Mouse (Mus musculus): ENCODE data around the gene Slc9a3. TPM values are rescaled to one million over a fixed set of nuclear protein-coding genes. Genes with fewer than 3 reads are reported as not detected.

Slc9a3 gene
- 8.5 and 10.3 TPM in 2 replicates for polyA plus RNA-seq (2015; fragmentation: Nextera tagmentation; extraction: Ambion mirVana)

- peak; percentile 73 for ATAC-seq
- H3K27me3 ChIP-seq (replicated peaks; ENCODE audit: control insufficient read depth, insufficient read depth, low read length): peaks cover 31% of the 10 kb centered on the region
- under 1% methylated on average over 35 of the region's 35 CpGs for WGBS
- H3K4me3 ChIP-seq (ENCODE audit: low read length): peak within 1 kb of the TSS; percentile 41
- H3K36me3 ChIP-seq (ENCODE audit: control insufficient read depth, insufficient read depth, low read length): no peaks in the 10 kb centered on the region
- H3K27ac ChIP-seq (ENCODE audit: low read length): no peak within 1 kb of the TSS
- H3K4me1 ChIP-seq (ENCODE audit: control insufficient read depth, insufficient read depth, low read length): no peaks in the 10 kb centered on the region; the same call in 1 of the 2 replicates
- peak within 1 kb of the TSS; percentile 69 for H3K4me2 ChIP-seq (ENCODE audit: low read depth, low read length)
- H3K9me3 ChIP-seq (ENCODE audit: control insufficient read depth, low read length): no peaks in the 10 kb centered on the region
- peak within 1 kb of the TSS; percentile 45 for H3K9ac ChIP-seq (ENCODE audit: low read depth, low read length)
Observed at GRCm38 (mm10) chr13:74121141-74121602, at the start of gene Slc9a3. Slc9a3 (plus strand) TSS chr13:74121457.

DNA sequence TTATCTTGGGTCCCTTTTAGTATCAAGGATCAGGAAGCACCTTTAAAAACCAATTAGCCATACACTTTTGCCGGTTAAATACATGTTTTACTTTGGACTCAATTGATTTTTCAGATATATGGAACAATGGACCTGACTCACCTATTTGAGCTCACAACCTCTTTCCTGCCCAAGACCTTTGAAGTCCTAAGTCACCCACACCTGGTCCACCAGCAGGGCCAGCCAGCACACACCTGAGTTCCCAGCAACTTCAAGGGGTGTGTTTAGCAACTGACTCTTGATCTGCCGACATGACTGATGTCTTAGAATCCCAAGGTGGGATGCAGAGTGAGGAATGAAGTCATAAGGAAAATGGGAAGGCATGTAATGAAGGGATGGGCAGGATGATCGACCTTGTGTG, 49.5 kb upstream of the Slc9a3 start:
- no peaks in the 10 kb centered on the region for H3K9me3 ChIP-seq (ENCODE audit: control insufficient read depth, low read length)
- H3K36me3 ChIP-seq (ENCODE audit: control insufficient read depth, insufficient read depth, low read length): no peaks in the 10 kb centered on the region
- peak; percentile 80 for ATAC-seq
- no peaks in the 10 kb centered on the region for H3K27me3 ChIP-seq (replicated peaks; ENCODE audit: control insufficient read depth, insufficient read depth, low read length)
- no peak overlapping the region for H3K9ac ChIP-seq (ENCODE audit: low read depth, low read length)
- no peak overlapping the region for H3K27ac ChIP-seq (ENCODE audit: low read length)
- no peak overlapping the region for H3K4me3 ChIP-seq (ENCODE audit: low read length)
- H3K4me2 ChIP-seq (ENCODE audit: low read depth, low read length): no peak overlapping the region
- WGBS: 71% methylated on average over 3 of the region's 3 CpGs
- no peaks in the 10 kb centered on the region for H3K4me1 ChIP-seq (ENCODE audit: control insufficient read depth, insufficient read depth, low read length)

DNA sequence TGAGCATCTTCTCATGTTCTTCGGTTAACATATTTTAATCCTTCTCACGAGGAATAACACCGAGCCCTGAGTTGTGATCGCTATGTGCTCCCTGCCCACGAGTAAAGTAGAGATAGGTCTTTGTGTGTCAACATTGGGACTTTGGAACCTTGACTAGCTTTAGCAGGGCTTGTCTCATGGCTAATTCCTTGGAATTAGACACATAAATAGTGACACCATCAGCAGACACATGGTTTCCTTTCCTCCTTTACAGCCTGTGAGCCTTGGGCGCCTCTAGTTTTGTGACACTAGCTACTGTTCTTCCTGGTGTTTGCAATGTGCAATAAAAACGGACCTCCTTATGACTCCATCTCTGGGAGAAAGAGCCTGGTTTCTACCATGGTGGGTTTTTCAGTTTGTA, 47.9 kb upstream of the Slc9a3 start:
- Histone ChIP-seq H3K4me3 (ENCODE audit: low read length) (no peak overlapping the region), H3K27ac (ENCODE audit: low read length) (no peak overlapping the region), H3K27me3 (replicated peaks; ENCODE audit: control insufficient read depth, insufficient read depth, low read length) (no peaks in the 10 kb centered on the region), H3K9ac (ENCODE audit: low read depth, low read length) (no peak overlapping the region), H3K36me3 (ENCODE audit: control insufficient read depth, insufficient read depth, low read length) (no peaks in the 10 kb centered on the region), H3K9me3 (ENCODE audit: control insufficient read depth, low read length) (no peaks in the 10 kb centered on the region), H3K4me1 (ENCODE audit: control insufficient read depth, insufficient read depth, low read length) (no peaks in the 10 kb centered on the region), H3K4me2 (ENCODE audit: low read depth, low read length) (no peak overlapping the region)
- 74% methylated on average over 7 of the region's 7 CpGs for whole genome bisulfite sequencing
- ATAC-seq: peak; percentile 85

DNA sequence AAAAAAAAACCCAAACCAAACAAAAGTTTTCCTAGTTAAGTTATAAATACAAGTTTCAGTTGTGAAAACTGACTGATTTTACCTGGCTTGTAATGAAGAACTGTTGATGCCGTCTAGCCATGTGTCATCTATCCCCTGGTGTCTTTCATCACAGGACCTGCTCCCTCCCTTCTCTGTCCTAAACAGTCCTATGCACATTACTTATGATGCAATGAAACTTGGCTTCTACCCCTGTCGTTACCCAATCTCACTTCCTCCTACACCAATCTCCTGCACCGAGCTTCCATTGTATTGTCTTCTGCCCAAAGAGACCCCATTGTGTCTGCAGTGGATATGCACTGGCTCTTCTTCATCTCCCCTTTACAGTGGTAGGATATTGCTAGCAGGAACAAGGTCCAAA, 31.0 kb upstream of the Slc9a3 start:
- Histone ChIP-seq H3K4me3 (ENCODE audit: low read length) (no peak overlapping the region), H3K27me3 (replicated peaks; ENCODE audit: control insufficient read depth, insufficient read depth, low read length) (no peaks in the 10 kb centered on the region), H3K27ac (ENCODE audit: low read length) (no peak overlapping the region), H3K4me2 (ENCODE audit: low read depth, low read length) (no peak overlapping the region), H3K36me3 (ENCODE audit: control insufficient read depth, insufficient read depth, low read length) (no peaks in the 10 kb centered on the region), H3K9me3 (ENCODE audit: control insufficient read depth, low read length) (no peaks in the 10 kb centered on the region), H3K9ac (ENCODE audit: low read depth, low read length) (no peak overlapping the region), H3K4me1 (ENCODE audit: control insufficient read depth, insufficient read depth, low read length) (no peaks in the 10 kb centered on the region)
- no peak for ATAC-seq
- 63% methylated on average over 3 of the region's 3 CpGs for WGBS

DNA sequence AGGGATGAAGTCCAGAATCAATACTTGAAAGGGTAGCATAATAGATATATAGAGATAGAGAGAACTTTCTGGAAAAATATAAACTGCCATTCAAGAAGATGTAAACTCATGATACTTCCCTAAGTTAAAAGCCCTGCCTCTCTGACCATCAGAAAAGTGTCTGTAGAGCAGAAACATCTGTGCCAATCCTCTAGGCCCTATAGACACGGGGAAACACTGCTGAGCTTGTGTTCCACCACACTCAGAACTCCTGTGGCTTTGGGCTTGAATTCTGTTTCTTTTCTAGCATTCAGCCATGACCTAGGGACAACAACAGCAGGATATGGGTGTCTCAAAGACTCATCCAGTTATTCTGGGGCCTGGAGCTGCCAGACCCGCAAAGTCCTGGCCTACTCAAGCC, 25.3 kb upstream of the Slc9a3 start:
- WGBS: 58% methylated on average over 2 of the region's 2 CpGs
- no peak for ATAC-seq
- no peak overlapping the region for H3K9ac ChIP-seq (ENCODE audit: low read depth, low read length)
- no peaks in the 10 kb centered on the region for H3K9me3 ChIP-seq (ENCODE audit: control insufficient read depth, low read length)
- no peaks in the 10 kb centered on the region for H3K27me3 ChIP-seq (replicated peaks; ENCODE audit: control insufficient read depth, insufficient read depth, low read length)
- H3K27ac ChIP-seq (ENCODE audit: low read length): no peak overlapping the region
- H3K4me3 ChIP-seq (ENCODE audit: low read length): no peak overlapping the region
- no peak overlapping the region for H3K4me2 ChIP-seq (ENCODE audit: low read depth, low read length)
- H3K4me1 ChIP-seq (ENCODE audit: control insufficient read depth, insufficient read depth, low read length): peaks cover 4% of the 10 kb centered on the region
- H3K36me3 ChIP-seq (ENCODE audit: control insufficient read depth, insufficient read depth, low read length): no peaks in the 10 kb centered on the region

- Histone ChIP-seq H3K4me1 (ENCODE audit: control insufficient read depth, insufficient read depth, low read length) (peaks cover 4% of the 10 kb centered on the region), H3K4me3 (ENCODE audit: low read length) (no peak overlapping the region), H3K9me3 (ENCODE audit: control insufficient read depth, low read length) (no peaks in the 10 kb centered on the region), H3K27me3 (replicated peaks; ENCODE audit: control insufficient read depth, insufficient read depth, low read length) (no peaks in the 10 kb centered on the region), H3K4me2 (ENCODE audit: low read depth, low read length) (no peak overlapping the region), H3K36me3 (ENCODE audit: control insufficient read depth, insufficient read depth, low read length) (no peaks in the 10 kb centered on the region), H3K27ac (ENCODE audit: low read length) (no peak overlapping the region), H3K9ac (ENCODE audit: low read depth, low read length) (no peak overlapping the region)
- peak; percentile 62 for ATAC-seq
- WGBS: 45% methylated on average over 2 of the region's 2 CpGs
Observed at GRCm38 (mm10) chr13:74096715-74097363, 24.4 kb upstream of the Slc9a3 start.

DNA sequence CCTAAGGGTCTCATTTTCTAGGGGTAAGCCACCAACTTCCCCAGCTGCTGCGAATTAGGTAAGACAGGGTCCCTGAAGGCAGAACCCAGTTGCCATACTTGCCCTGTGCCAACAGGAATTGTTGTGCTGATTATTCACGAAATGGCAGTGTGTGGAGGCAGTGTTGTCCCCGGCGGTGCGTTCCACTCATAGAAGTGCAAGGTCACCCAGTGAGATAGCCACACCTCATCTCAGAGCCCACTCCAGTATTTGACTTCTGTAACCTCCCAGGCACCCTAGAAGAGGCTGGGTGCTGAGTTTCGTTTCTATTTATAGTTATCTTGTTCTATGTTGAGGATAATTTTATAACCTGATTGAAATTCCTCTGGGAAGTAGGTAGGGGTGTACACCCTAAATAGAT, 22.3 kb upstream of the Slc9a3 start:
- H3K27me3 ChIP-seq (replicated peaks; ENCODE audit: control insufficient read depth, insufficient read depth, low read length): no peaks in the 10 kb centered on the region
- H3K9me3 ChIP-seq (ENCODE audit: control insufficient read depth, low read length): no peaks in the 10 kb centered on the region
- H3K4me1 ChIP-seq (ENCODE audit: control insufficient read depth, insufficient read depth, low read length): peaks cover 4% of the 10 kb centered on the region
- no peaks in the 10 kb centered on the region for H3K36me3 ChIP-seq (ENCODE audit: control insufficient read depth, insufficient read depth, low read length)
- WGBS: 61% methylated on average over 6 of the region's 6 CpGs
- peak overlapping the region; percentile 50 for H3K27ac ChIP-seq (ENCODE audit: low read length)
- H3K9ac ChIP-seq (ENCODE audit: low read depth, low read length): no peak overlapping the region
- no peak overlapping the region for H3K4me2 ChIP-seq (ENCODE audit: low read depth, low read length)
- ATAC-seq: no peak
- H3K4me3 ChIP-seq (ENCODE audit: low read length): no peak overlapping the region

DNA sequence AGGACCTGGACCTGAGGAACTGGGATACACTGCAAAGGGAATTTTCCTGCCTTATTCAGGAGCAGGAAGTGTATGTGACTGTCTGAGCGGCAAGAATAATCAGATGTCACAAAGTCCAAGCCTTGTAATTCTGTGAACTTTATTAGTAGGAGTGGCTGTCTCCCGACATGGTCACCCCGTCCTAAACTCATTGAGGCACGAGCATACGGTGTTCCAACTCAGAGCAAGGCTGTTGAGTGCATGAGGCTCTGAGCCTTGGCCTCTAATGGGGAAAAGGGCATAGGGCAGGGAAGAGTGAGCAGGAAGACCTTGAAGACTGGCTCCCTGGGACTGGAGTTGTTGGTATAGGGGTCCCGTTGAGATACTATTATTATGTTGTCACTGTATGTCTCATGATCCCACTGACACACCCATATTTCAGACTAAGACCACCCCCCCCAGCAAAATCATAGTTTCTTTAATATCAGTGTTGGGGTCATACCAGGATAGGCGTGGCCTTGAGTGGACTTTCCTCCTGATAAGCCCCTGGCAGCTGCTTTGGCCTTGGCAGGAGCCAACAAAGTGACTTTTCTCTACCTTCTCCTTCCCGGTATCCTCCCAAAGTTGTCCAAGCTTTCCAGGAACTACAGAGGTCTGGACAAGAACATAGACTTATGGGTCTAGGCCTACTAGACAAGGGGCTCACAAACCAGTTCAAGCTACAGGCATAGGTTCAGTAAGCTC, 19.0 kb upstream of the Slc9a3 start:
- H3K4me3 ChIP-seq (ENCODE audit: low read length): no peak overlapping the region
- 61% methylated on average over 8 of the region's 8 CpGs for WGBS
- 0 out of 2 replicates have a peak overlapping the region, but pooled peaks have one; percentile 30 for H3K9ac ChIP-seq (ENCODE audit: low read depth, low read length)
- H3K4me2 ChIP-seq (ENCODE audit: low read depth, low read length): no peak overlapping the region
- no peaks in the 10 kb centered on the region for H3K36me3 ChIP-seq (ENCODE audit: control insufficient read depth, insufficient read depth, low read length)
- peak; percentile 87 for ATAC-seq
- no peaks in the 10 kb centered on the region for H3K9me3 ChIP-seq (ENCODE audit: control insufficient read depth, low read length)
- H3K27ac ChIP-seq (ENCODE audit: low read length): peak overlapping the region; percentile 83
- H3K4me1 ChIP-seq (ENCODE audit: control insufficient read depth, insufficient read depth, low read length): no peaks in the 10 kb centered on the region; the same call in 1 of the 2 replicates
- no peaks in the 10 kb centered on the region for H3K27me3 ChIP-seq (replicated peaks; ENCODE audit: control insufficient read depth, insufficient read depth, low read length)

- Histone ChIP-seq H3K4me2 (ENCODE audit: low read depth, low read length) (no peak overlapping the region), H3K27me3 (replicated peaks; ENCODE audit: control insufficient read depth, insufficient read depth, low read length) (no peaks in the 10 kb centered on the region), H3K9me3 (ENCODE audit: control insufficient read depth, low read length) (no peaks in the 10 kb centered on the region), H3K36me3 (ENCODE audit: control insufficient read depth, insufficient read depth, low read length) (no peaks in the 10 kb centered on the region), H3K27ac (ENCODE audit: low read length) (peak overlapping the region; percentile 80), H3K4me1 (ENCODE audit: control insufficient read depth, insufficient read depth, low read length) (no peaks in the 10 kb centered on the region; the same call in 1 of the 2 replicates), H3K4me3 (ENCODE audit: low read length) (no peak overlapping the region), H3K9ac (ENCODE audit: low read depth, low read length) (no peak overlapping the region)
- 86% methylated on average over 4 of the region's 4 CpGs for WGBS
- ATAC-seq: no peak
Observed at GRCm38 (mm10) chr13:74102831-74103582, 18.2 kb upstream of the Slc9a3 start.

All from intestine, embryonic 16.5 days (tissue).